Mouse (Mus musculus): ENCODE measurements around the gene Gm49336. TPM values are rescaled to one million over a fixed set of nuclear protein-coding genes. Genes with fewer than 3 reads are reported as not detected.

The Gm49336 gene
- polyA plus RNA-seq, 1 experiment from 2014 or later, result 51.7 TPM

DNA sequence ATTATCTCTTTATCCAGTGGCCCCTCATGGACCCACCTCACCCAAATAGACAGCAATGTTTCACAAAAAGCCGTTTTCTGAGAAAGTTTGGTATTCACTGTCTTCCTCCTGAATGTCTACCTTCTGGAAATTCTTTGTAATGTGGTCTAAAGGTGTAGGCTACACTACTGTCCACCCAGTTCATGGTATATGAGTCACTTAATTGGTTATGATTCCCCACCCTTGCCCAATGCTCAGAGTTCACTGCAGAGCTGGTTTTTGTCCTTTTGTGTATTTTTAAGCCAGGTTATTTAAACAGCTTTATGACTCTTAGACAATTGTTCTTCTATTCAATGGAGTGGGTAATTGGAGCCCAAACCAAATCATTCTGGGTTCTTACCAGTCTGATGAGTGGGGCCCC, 35.2 kb downstream of the Gm49336 start:
- H3K27ac ChIP-seq (replicated peaks), result no peak overlapping the region
- H3K36me3 ChIP-seq, result peaks cover 29% of the 10 kb centered on the region
- H3K27me3 ChIP-seq, result no peaks in the 10 kb centered on the region
- H3K9ac ChIP-seq, result no peak overlapping the region
- no peak overlapping the region for H3K4me2 ChIP-seq
- H3K9me3 ChIP-seq, result no peaks in the 10 kb centered on the region
- no peaks in the 10 kb centered on the region for H3K4me1 ChIP-seq (replicated peaks)
- no peak overlapping the region for H3K4me3 ChIP-seq
- WGBS, result 86% methylated on average over 1 of the region's 1 CpGs
- ATAC-seq (ENCODE audit: low read depth), result no peak

DNA sequence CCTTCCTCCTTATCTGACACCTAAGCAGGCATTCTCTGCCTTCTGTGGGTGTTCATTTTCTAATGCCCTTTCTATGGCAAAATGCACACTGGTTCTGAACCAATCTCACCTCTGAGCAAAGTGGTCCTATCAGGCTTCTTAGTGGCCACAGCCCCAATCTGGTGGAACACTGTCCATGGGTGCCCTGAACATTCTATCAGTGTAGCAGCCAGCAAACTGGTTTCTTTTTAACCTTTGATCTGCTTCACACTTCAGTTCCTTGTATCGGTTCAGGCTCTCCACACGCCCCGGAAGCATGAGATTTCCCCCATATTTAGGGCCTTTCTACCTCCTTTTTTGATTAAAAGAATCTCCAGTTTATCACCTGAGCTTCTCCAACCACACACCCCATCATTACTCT, 36.3 kb downstream of the Gm49336 start:
- WGBS, result 97% methylated on average over 3 of the region's 3 CpGs
- no peak overlapping the region for H3K4me2 ChIP-seq
- H3K9ac ChIP-seq, result no peak overlapping the region
- H3K36me3 ChIP-seq, result peaks cover 25% of the 10 kb centered on the region
- no peak for ATAC-seq (ENCODE audit: low read depth)
- no peaks in the 10 kb centered on the region for H3K4me1 ChIP-seq (replicated peaks)
- H3K4me3 ChIP-seq, result no peak overlapping the region
- no peaks in the 10 kb centered on the region for H3K9me3 ChIP-seq
- no peaks in the 10 kb centered on the region for H3K27me3 ChIP-seq
- no peak overlapping the region for H3K27ac ChIP-seq (replicated peaks)

DNA sequence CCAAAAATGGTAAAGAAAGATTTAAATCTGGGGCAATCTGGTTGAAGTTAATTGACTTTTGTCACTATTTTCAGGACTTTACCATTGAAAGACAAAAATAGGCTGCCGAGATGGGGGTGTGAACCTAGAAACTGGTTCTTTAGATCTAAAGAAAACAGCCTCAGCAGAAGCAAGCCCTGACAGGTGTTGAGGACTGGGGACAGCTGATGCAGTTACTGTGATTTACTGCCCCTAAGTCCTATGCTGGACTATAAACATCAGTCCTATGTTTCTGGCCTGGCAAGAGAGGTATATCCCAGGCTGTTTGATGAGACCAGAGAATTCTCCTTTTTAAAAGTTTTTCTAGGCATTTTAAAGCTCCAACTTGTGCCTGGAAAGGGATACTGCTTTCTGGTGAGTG, 37.3 kb downstream of the Gm49336 start:
- Histone ChIP-seq H3K27ac (replicated peaks) (no peak overlapping the region), H3K4me2 (no peak overlapping the region), H3K4me1 (replicated peaks) (no peaks in the 10 kb centered on the region), H3K4me3 (no peak overlapping the region), H3K36me3 (peaks cover 18% of the 10 kb centered on the region), H3K9me3 (no peaks in the 10 kb centered on the region), H3K27me3 (no peaks in the 10 kb centered on the region), H3K9ac (no peak overlapping the region)
- ATAC-seq (ENCODE audit: low read depth), result no peak
- 79% methylated on average over 1 of the region's 1 CpGs for WGBS

DNA sequence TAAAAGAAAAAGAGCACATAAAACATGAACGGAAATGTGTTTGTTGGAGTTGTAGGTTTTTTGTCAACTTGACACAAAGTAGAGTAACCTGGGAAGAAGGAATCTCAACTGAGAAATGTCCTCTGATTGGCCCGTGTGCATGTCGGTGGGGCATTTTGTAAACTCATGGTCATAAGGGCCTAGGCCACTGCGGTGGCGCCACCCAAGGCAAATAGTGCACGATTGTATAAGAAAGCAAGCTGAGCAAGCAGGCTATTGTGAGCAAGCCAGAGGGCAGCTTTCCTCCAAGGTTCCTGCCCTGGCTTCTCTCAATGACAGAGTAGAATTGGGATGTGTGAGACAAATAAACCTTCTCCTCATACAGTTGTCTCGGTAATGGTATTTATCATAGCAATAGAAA, 42.1 kb downstream of the Gm49336 start:
- ATAC-seq (ENCODE audit: low read depth), result no peak

DNA sequence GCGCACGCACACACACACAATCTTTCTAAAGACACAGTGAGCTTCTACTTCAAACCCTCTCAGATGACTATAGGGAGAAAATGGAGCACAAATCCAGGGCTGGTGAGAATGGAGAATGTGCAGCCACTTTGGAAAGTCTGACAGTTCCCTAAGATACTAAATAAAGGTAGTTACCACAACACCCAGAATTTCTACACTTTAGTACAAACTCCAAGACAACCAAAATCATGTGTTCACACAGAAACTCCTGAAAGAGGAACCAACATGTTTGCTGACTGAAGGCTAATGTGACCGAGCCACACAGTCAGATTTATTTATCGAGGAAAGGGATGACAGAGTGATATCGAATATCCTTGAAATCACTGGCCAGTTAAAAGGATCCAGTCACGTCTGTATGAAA, 46.3 kb downstream of the Gm49336 start:
- Histone ChIP-seq H3K4me3 (no peak overlapping the region), H3K9me3 (no peaks in the 10 kb centered on the region), H3K9ac (no peak overlapping the region), H3K36me3 (no peaks in the 10 kb centered on the region), H3K4me1 (replicated peaks) (no peaks in the 10 kb centered on the region), H3K27ac (replicated peaks) (no peak overlapping the region), H3K27me3 (no peaks in the 10 kb centered on the region), H3K4me2 (no peak overlapping the region)
- 96% methylated on average over 6 of the region's 6 CpGs for WGBS
- no peak for ATAC-seq (ENCODE audit: low read depth)

More for the DNA sequence above, 42.1 kb downstream of the Gm49336 start:
- H3K27me3 ChIP-seq, result no peaks in the 10 kb centered on the region
- H3K27ac ChIP-seq (replicated peaks), result no peak overlapping the region
- no peak overlapping the region for H3K4me2 ChIP-seq
- no peak overlapping the region for H3K4me3 ChIP-seq
- H3K4me1 ChIP-seq (replicated peaks), result no peaks in the 10 kb centered on the region
- H3K9me3 ChIP-seq, result no peaks in the 10 kb centered on the region
- no peaks in the 10 kb centered on the region for H3K36me3 ChIP-seq
- no peak overlapping the region for H3K9ac ChIP-seq
- WGBS, result 91% methylated on average over 7 of the region's 7 CpGs

DNA sequence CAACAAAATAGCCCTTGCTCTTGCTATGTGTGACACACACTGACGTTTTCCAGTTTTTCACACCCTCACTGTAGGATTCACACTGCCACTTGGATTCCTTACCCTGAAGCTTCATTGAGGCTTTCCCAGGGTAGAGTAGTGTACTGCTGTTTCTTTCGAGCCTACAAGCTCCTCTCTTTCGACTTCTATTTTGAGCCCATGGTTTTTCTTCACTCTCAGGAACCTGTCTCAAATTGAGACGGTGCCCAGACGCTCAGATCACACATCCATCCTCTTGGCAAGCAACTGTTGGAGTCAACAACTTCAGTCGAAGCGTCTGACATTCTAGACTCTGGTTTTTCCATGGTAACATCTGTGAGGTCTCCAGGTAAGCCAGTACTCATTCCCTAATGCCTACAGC, 54.4 kb downstream of the Gm49336 start, which contains the start of gene Atp8a2:
Gene Atp8a2 (minus strand): TSS at position 296 of the 400 bp plus-strand sequence.
- H3K27me3 ChIP-seq, result no peaks in the 10 kb centered on the region
- no peak within 1 kb of the TSS for H3K4me2 ChIP-seq
- no peaks in the 10 kb centered on the region for H3K36me3 ChIP-seq
- no peaks in the 10 kb centered on the region for H3K4me1 ChIP-seq (replicated peaks)
- 80% methylated on average over 7 of the region's 7 CpGs for WGBS
- H3K27ac ChIP-seq (replicated peaks), result no peak within 1 kb of the TSS
- no peaks in the 10 kb centered on the region for H3K9me3 ChIP-seq
- H3K4me3 ChIP-seq, result no peak within 1 kb of the TSS
- no peak within 1 kb of the TSS for H3K9ac ChIP-seq
- no peak for ATAC-seq (ENCODE audit: low read depth)

DNA sequence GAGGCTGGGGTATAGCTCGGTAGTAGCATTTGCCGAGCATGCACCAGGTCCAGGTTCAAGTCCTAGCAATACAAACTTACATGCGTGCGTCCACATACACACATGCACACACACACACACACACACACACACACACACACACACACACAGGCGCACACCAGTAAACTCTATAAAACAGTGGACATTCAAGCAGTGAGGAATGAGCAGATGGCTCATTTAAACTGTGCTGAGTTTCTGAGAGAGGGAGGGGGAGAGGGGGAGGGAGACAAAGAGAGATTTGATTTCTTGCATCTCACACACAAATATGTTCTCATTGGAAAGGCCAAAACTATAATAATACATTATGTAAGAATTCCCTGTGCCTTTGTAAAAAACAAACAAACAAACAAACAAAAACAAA, 55.3 kb downstream of the Gm49336 start:
- WGBS, result 69% methylated on average over 5 of the region's 5 CpGs

DNA sequence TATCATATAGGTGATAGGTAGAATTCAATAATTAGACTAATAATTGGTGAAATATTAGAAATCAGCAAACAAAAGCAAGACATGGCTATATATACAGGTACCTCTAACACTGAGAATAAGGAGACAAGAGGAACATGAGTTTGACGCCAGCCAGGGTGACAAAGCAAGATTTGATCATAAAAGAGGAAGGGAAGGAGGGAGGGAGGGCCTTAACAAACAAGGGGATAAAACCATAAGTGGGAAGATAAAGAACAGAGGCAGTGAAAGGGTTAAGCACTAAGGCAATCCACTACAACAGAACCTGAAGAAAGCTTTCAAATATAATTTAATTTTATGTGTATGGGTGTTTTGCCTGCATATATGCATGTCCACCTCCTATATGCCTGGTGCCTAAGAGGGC, 56.7 kb downstream of the Gm49336 start:
- H3K27ac ChIP-seq (replicated peaks), result no peak overlapping the region
- no peaks in the 10 kb centered on the region for H3K36me3 ChIP-seq
- H3K27me3 ChIP-seq, result no peaks in the 10 kb centered on the region
- WGBS, result 100% methylated on average over 1 of the region's 1 CpGs
- H3K4me3 ChIP-seq, result no peak overlapping the region
- H3K4me2 ChIP-seq, result no peak overlapping the region
- H3K9ac ChIP-seq, result no peak overlapping the region
- no peak for ATAC-seq (ENCODE audit: low read depth)
- H3K9me3 ChIP-seq, result no peaks in the 10 kb centered on the region
- H3K4me1 ChIP-seq (replicated peaks), result no peaks in the 10 kb centered on the region

More for the DNA sequence above, 55.3 kb downstream of the Gm49336 start:
- no peaks in the 10 kb centered on the region for H3K4me1 ChIP-seq (replicated peaks)
- no peak overlapping the region for H3K4me3 ChIP-seq
- H3K9me3 ChIP-seq, result no peaks in the 10 kb centered on the region
- no peak overlapping the region for H3K27ac ChIP-seq (replicated peaks)
- ATAC-seq (ENCODE audit: low read depth), result no peak
- no peak overlapping the region for H3K4me2 ChIP-seq
- no peaks in the 10 kb centered on the region for H3K27me3 ChIP-seq
- no peaks in the 10 kb centered on the region for H3K36me3 ChIP-seq
- H3K9ac ChIP-seq, result no peak overlapping the region

DNA sequence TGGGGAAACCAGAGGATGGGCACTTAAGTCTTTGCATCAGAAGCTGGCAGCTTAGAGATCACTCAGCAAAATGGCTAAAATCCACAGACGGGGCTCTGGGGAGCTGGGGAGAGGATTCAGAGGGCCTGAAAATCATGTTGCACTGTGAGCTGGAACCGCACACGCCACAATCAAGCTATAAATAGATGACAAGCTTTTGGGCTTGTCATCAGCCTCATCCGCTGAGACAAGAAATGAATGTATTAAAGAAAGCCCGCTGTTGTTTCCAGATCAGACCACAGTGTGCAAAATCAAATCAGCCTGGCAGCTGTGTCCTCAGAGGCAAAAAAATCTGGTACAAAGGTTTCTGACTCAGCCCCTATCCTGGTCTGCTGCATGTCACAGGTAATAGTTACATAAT, 61.5 kb downstream of the Gm49336 start:
- Histone ChIP-seq H3K4me2 (no peak overlapping the region), H3K4me1 (replicated peaks) (no peaks in the 10 kb centered on the region), H3K4me3 (no peak overlapping the region), H3K9me3 (no peaks in the 10 kb centered on the region), H3K27me3 (no peaks in the 10 kb centered on the region), H3K36me3 (no peaks in the 10 kb centered on the region), H3K27ac (replicated peaks) (no peak overlapping the region), H3K9ac (no peak overlapping the region)
- ATAC-seq (ENCODE audit: low read depth), result no peak
- WGBS, result 79% methylated on average over 5 of the region's 5 CpGs

DNA sequence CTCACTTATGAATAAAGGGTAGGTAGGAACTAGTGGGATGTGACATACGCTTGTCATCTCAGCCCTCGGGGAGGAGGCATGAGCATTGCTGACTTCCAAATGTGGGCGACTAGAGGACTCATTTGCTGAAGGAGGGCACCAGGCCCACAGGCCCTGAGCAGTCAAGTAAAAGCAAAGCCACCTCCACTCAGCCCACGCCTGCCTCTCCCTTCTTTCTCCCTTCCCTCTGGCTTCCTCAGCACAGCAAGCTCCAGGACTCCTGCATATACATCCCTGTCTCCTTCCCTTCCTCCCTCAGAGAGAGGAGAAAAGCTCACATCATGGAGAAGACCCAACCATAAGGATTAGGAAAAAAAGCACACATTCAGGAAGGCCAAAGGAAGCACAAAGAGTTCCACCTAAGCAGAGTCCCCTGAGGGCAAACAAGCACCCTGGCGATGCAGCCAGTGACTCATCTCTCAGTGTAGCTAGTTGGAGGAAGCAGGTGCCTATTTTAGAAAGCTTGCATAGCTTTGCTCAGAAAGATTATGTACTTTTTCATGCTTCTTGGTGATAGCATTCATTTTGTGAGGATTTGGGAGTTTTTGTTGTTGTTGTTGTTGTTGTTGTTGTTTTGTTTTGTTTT, 63.0 kb downstream of the Gm49336 start:
- 78% methylated on average over 5 of the region's 5 CpGs for WGBS
- no peaks in the 10 kb centered on the region for H3K4me1 ChIP-seq (replicated peaks)
- no peak overlapping the region for H3K27ac ChIP-seq (replicated peaks)

DNA sequence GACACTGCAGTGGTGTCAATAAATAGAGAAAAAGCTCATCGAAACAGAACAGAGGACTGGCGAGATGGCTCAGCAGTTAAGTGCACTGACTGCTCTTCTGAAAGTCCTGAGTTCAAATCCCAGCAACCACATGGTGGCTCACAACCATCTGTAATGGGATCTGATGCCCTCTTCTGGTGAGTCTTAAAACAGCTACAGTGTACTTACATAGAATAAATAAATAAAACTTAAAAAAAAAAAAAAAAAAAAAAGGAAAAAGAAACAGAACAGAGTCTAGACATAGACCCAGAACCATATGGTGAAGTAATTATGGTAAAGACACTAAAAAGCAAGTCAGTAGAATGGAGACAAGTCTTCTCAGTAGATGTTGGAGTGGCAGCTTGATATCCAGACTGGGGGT, 70.0 kb downstream of the Gm49336 start:
- Histone ChIP-seq H3K27me3 (peaks cover 14% of the 10 kb centered on the region), H3K9me3 (no peaks in the 10 kb centered on the region), H3K27ac (replicated peaks) (no peak overlapping the region), H3K4me2 (no peak overlapping the region), H3K9ac (no peak overlapping the region), H3K36me3 (0 out of 2 replicates have a peak, but pooled peaks cover 9% of the 10 kb centered on the region), H3K4me1 (replicated peaks) (peaks cover 28% of the 10 kb centered on the region), H3K4me3 (no peak overlapping the region)
- WGBS, result 94% methylated on average over 2 of the region's 2 CpGs
- no peak for ATAC-seq (ENCODE audit: low read depth)

More for the DNA sequence above, 63.0 kb downstream of the Gm49336 start:
- Histone ChIP-seq H3K4me3 (no peak overlapping the region), H3K9me3 (no peaks in the 10 kb centered on the region), H3K9ac (no peak overlapping the region), H3K4me2 (no peak overlapping the region), H3K27me3 (no peaks in the 10 kb centered on the region), H3K36me3 (no peaks in the 10 kb centered on the region)
- ATAC-seq (ENCODE audit: low read depth), result no peak

DNA sequence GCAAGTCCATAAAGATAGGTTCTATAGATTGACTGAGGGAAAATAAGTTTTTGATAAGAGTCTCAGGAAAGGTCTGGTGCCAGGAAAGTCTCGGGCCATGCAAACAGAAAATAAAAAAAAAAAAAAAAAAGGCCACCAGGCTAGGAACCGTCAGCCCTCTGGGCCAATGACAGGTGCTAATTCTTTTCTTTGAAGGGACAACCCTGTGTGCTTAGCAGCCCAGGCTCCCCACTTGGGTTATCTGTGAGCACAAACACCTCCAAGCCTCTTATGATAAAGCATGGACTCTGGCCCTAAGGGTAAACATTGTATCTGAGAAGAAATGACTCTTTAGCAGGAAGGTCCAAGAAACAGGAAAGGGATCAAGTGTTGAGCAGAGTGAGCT, 72.7 kb downstream of the Gm49336 start:
- Histone ChIP-seq H3K4me2 (peak overlapping the region; percentile 85), H3K36me3 (0 out of 2 replicates have a peak, but pooled peaks cover 9% of the 10 kb centered on the region), H3K9me3 (no peaks in the 10 kb centered on the region), H3K4me3 (peak overlapping the region; percentile 74), H3K27ac (replicated peaks) (no peak overlapping the region), H3K9ac (no peak overlapping the region), H3K27me3 (peaks cover 34% of the 10 kb centered on the region), H3K4me1 (replicated peaks) (peaks cover 34% of the 10 kb centered on the region)
- WGBS, result 29% methylated on average over 2 of the region's 2 CpGs
- ATAC-seq (ENCODE audit: low read depth), result no peak

All from neural tube, embryonic 13.5 days (tissue).